Mouse (Mus musculus) heart, embryonic 14.5 days (tissue): Measurements from ENCODE around the gene Tomm7. TPM values are rescaled to one million over a fixed set of nuclear protein-coding genes. Genes with fewer than 3 reads are reported as not detected.
A peak's percentile ranks its signal among the peaks of the same experiment; 100 is the strongest.

ENCODE experiments used
- ATAC-seq: fragments of 200-750 bp; cut with Nextera tagmentation; 2 replicates; pipeline ENCODE4 v1.8.0; 2017; ENCODE audit warnings: low read depth, moderate TSS enrichment; ENCODE audit not compliant: insufficient number of reproducible peaks, insufficient read depth, low FRiP score
- H3K27ac ChIP-seq, 2 experiments: fragments of 200-500 bp in 1 of 2; fragments of 300-500 bp in 1 of 2; sonication (generic) in 1 of 2; replicated peaks in 1 of 2; 2 replicates each; pipeline ENCODE4 v1.5.1; 2012 to 2014; ENCODE audit warnings: low read depth in 2 of 2, low read length in 2 of 2, control low read depth in 1 of 2, mild to moderate bottlenecking in 1 of 2, mixed read lengths in 1 of 2; ENCODE audit not compliant: control insufficient read depth in 1 of 2, insufficient read depth in 1 of 2
- H3K27me3 ChIP-seq: fragments of 300-500 bp; sonication (generic); 2 replicates; pipeline ENCODE4 v1.6.1; 2014; ENCODE audit warnings: mild to moderate bottlenecking, low read length, control low read depth; ENCODE audit not compliant: control insufficient read depth, insufficient read depth
- H3K36me3 ChIP-seq: fragments of 300-500 bp; sonication (generic); 2 replicates; pipeline ENCODE4 v1.6.1; 2014; ENCODE audit warnings: mild to moderate bottlenecking, control low read depth, low read length, mixed read lengths; ENCODE audit not compliant: control insufficient read depth, insufficient read depth
- H3K4me1 ChIP-seq, 2 experiments: fragments of 200-500 bp in 1 of 2; fragments of 300-500 bp in 1 of 2; sonication (generic) in 1 of 2; 2 replicates each; pipeline ENCODE4 v1.6.1; 2012 to 2014; ENCODE audit warnings: low read length in 2 of 2, control low read depth in 1 of 2, mixed read lengths in 1 of 2; ENCODE audit not compliant: control insufficient read depth in 2 of 2, insufficient read depth in 2 of 2
- H3K4me2 ChIP-seq: fragments of 300-500 bp; sonication (generic); 2 replicates; pipeline ENCODE4 v1.6.1; 2014; ENCODE audit warnings: mild to moderate bottlenecking, low read length
- H3K4me3 ChIP-seq, 2 experiments: fragments of 200-500 bp in 1 of 2; fragments of 300-500 bp in 1 of 2; sonication (generic) in 1 of 2; 2 replicates each; pipeline ENCODE4 v1.5.1; 2012 to 2014; ENCODE audit warnings: low read length in 2 of 2, mild to moderate bottlenecking in 2 of 2, control low read depth in 1 of 2, low read depth in 1 of 2, moderate library complexity in 1 of 2; ENCODE audit not compliant: control insufficient read depth in 1 of 2, insufficient read depth in 1 of 2
- H3K9ac ChIP-seq: fragments of 300-500 bp; sonication (generic); 2 replicates; pipeline ENCODE4 v1.6.1; 2014; ENCODE audit warnings: mild to moderate bottlenecking, low read length
- H3K9me3 ChIP-seq: fragments of 300-500 bp; sonication (generic); 2 replicates; pipeline ENCODE4 v1.6.1; 2016; ENCODE audit warnings: low read length, control low read depth; ENCODE audit not compliant: control insufficient read depth
- WGBS: fragments of 180-500 bp; shearing (Covaris S2); extraction: QIAGEN DNeasy Blood & Tissue Kit; methylation state at CpG from one replicate; pipeline ENCODE4 v1.1.7; 2014; 5-methylcytosine and 5-hydroxymethylcytosine counted together
- polyA plus RNA-seq: library from polyadenylated mRNA; unstranded; fragments of >200 nt; fragmentation: Nextera tagmentation; extraction: Ambion mirVana; gene quantifications from 2 replicates; pipeline ENCODE4 v1.2.1, GENCODE M21; 2014

Gene Tomm7
- polyA plus RNA-seq: 113 and 120 TPM in 2 replicates

- peak within 1 kb of the TSS; percentile 67 for H3K4me2 ChIP-seq
- peak within 1 kb of the TSS; percentile 89 to 92 for H3K27ac ChIP-seq
- peak within 1 kb of the TSS; percentile 87 for H3K9ac ChIP-seq
- H3K9me3 ChIP-seq: no peaks in the 10 kb centered on the region
- peak; percentile 89 for ATAC-seq
- WGBS: under 1% methylated on average over 44 of the region's 44 CpGs
- peak within 1 kb of the TSS; percentile 79 to 94 for H3K4me3 ChIP-seq
- peaks cover 25% of the 10 kb centered on the region for H3K36me3 ChIP-seq
- no peaks in the 10 kb centered on the region for H3K27me3 ChIP-seq
- peaks cover 0 to 16% of the 10 kb centered on the region in 2 experiments; a peak in 2 of 4 replicates for H3K4me1 ChIP-seq
Observed at GRCm38 (mm10) chr5:23843674-23844530, at the start of gene Tomm7. TSS of gene Tomm7 (minus strand) at chr5:23844161.

- no peak overlapping the region for H3K4me2 ChIP-seq
- H3K27ac ChIP-seq: no peak overlapping the region
- no peak overlapping the region for H3K9ac ChIP-seq
- H3K4me1 ChIP-seq: no peaks in the 10 kb centered on the region; a peak in 1 of 4 replicates
- 84% methylated on average over 5 of the region's 5 CpGs for WGBS
- no peaks in the 10 kb centered on the region for H3K36me3 ChIP-seq
- H3K27me3 ChIP-seq: no peaks in the 10 kb centered on the region
- no peaks in the 10 kb centered on the region for H3K9me3 ChIP-seq
- ATAC-seq: no peak
- no peak overlapping the region for H3K4me3 ChIP-seq
Observed at GRCm38 (mm10) chr5:23893156-23893863, 49.3 kb upstream of the Tomm7 start.

GRCm38 (mm10) chr5:23890734-23891133 is 46.8 kb upstream of the Tomm7 start:
- H3K36me3 ChIP-seq: no peaks in the 10 kb centered on the region
- 35% methylated on average over 10 of the region's 10 CpGs for WGBS

GRCm38 (mm10) chr5:23889461-23889860 is 45.5 kb upstream of the Tomm7 start:
- no peak overlapping the region for H3K27ac ChIP-seq
- no peak for ATAC-seq
- H3K36me3 ChIP-seq: no peaks in the 10 kb centered on the region
- 73% methylated on average over 4 of the region's 4 CpGs for WGBS
- no peaks in the 10 kb centered on the region; a peak in 2 of 4 replicates for H3K4me1 ChIP-seq
- no peak overlapping the region for H3K9ac ChIP-seq
- no peak overlapping the region for H3K4me2 ChIP-seq
- H3K4me3 ChIP-seq: no peak overlapping the region
- no peaks in the 10 kb centered on the region for H3K27me3 ChIP-seq
- no peaks in the 10 kb centered on the region for H3K9me3 ChIP-seq

More at GRCm38 (mm10) chr5:23890734-23891133, 46.8 kb upstream of the Tomm7 start:
- Histone ChIP-seq H3K9ac (no peak overlapping the region), H3K27ac (no peak overlapping the region), H3K4me3 (no peak overlapping the region), H3K27me3 (no peaks in the 10 kb centered on the region), H3K4me1 (no peaks in the 10 kb centered on the region; a peak in 1 of 4 replicates), H3K9me3 (no peaks in the 10 kb centered on the region), H3K4me2 (no peak overlapping the region)
- ATAC-seq: no peak

GRCm38 (mm10) chr5:23887111-23887510 is 43.1 kb upstream of the Tomm7 start:
- no peak for ATAC-seq
- 51% methylated on average over 3 of the region's 3 CpGs for WGBS
- H3K27ac ChIP-seq: 0 out of 4 replicates have a peak overlapping the region, but pooled peaks have one; percentile 2 to 59

GRCm38 (mm10) chr5:23874457-23874856 is 30.5 kb upstream of the Tomm7 start:
- Histone ChIP-seq H3K9me3 (no peaks in the 10 kb centered on the region), H3K4me1 (peaks cover 25 to 26% of the 10 kb centered on the region in 2 experiments), H3K27me3 (no peaks in the 10 kb centered on the region), H3K27ac (peak overlapping the region; percentile 60 to 85), H3K36me3 (no peaks in the 10 kb centered on the region), H3K9ac (peak overlapping the region; percentile 48), H3K4me2 (peak overlapping the region; percentile 56), H3K4me3 (peak overlapping the region in 1 of 2 experiments; percentile 2; a peak in 2 of 4 replicates)
- ATAC-seq: peak; percentile 75; the same call in 1 of the 2 replicates
- WGBS: 19% methylated on average over 5 of the region's 5 CpGs

More at GRCm38 (mm10) chr5:23887111-23887510, 43.1 kb upstream of the Tomm7 start:
- Histone ChIP-seq H3K4me1 (no peaks in the 10 kb centered on the region; a peak in 2 of 4 replicates), H3K36me3 (no peaks in the 10 kb centered on the region), H3K27me3 (no peaks in the 10 kb centered on the region), H3K4me3 (no peak overlapping the region), H3K4me2 (no peak overlapping the region), H3K9me3 (no peaks in the 10 kb centered on the region), H3K9ac (no peak overlapping the region)

- H3K4me2 ChIP-seq: no peak overlapping the region
- H3K27ac ChIP-seq: no peak overlapping the region
- H3K4me3 ChIP-seq: no peak overlapping the region
- no peak for ATAC-seq
- no peaks in the 10 kb centered on the region for H3K36me3 ChIP-seq
- peaks cover 25 to 26% of the 10 kb centered on the region in 2 experiments for H3K4me1 ChIP-seq
- no peak overlapping the region for H3K9ac ChIP-seq
- no peaks in the 10 kb centered on the region for H3K27me3 ChIP-seq
- H3K9me3 ChIP-seq: no peaks in the 10 kb centered on the region
- 55% methylated on average over 6 of the region's 6 CpGs for WGBS
Observed at GRCm38 (mm10) chr5:23872586-23872985, 28.6 kb upstream of the Tomm7 start.
